Mouse (Mus musculus): ENCODE data around the gene Syt1. TPM values are rescaled to one million over a fixed set of nuclear protein-coding genes. Genes with fewer than 3 reads are reported as not detected.

Syt1 gene
- polyA plus RNA-seq, 1 experiment = 0.58 TPM

DNA sequence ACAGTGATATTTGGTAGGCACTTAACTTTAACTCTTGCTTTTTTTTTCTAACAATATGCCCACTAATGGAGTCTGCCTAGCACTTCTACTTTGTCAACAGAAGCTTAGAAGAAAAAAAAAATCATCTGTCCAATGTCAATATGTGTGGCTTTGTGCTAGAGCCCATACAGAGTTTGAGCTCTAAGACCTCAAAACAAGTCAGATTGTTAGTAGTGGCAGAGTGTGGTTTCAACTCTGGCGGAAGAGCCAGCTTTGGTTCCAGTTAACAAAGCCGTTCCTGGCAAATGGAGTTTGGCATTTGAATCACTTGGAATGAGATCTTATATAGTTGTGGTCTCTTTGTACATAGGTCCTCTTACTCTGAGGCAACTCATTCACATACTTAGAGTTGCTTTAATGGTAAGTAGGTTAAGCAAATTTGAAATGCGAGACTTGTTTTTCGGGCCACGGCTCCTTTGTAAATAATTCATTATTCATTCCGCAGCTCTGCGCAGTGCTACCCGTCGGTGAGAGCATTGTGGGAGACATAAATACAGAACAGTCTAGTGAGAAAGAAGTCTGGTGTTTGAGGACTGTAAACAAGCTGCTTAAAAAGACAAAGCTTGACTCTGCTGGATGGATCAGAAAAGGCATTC is 429.9 kb downstream of the Syt1 start:
- DNase-seq (ENCODE audit: low spot score) = no peak

GRCm38 (mm10) chr10:108579396-108579795 is 431.4 kb downstream of the Syt1 start:
- no peak for DNase-seq (ENCODE audit: low spot score)

DNA sequence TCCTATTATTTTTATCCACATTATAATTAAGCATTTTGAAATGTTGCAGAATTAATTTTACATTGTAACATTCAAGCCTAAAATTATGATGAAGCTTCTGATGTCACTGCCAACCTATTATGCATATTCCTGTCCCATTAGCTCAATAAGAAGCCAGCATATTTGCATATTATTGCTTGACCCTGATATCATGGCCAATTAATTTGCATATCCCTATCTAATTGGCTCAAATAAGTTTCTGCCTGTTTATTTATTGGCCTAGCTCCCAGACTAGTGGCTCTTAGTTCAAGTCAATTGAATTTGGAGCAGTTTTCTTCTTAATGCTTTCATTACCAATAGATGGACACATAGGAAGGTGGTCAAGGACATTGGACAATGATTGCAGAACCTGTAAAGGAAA is 433.2 kb downstream of the Syt1 start:
- DNase-seq (ENCODE audit: low spot score) = no peak

DNA sequence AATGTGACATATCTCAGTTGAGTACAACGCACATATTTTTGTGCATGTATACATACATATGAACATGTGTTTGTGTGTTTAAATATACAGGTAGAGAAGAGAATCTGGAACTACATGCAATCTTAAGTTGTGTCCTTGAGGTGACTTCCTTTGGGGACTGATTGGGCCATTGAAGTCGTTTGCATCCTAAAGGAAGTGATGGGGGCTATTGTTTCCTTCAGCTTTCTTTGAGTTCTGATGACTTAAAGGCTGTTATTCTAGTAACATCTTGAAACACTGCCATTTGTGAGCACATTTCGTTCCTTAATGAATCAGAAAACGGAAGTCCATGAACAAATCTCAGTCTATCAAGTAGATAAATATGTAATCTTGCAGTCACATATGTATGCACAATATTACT is 438.0 kb downstream of the Syt1 start:
- no peak for DNase-seq (ENCODE audit: low spot score)

- no peak for DNase-seq (ENCODE audit: low spot score)
Observed at GRCm38 (mm10) chr10:108571104-108571503, 439.7 kb downstream of the Syt1 start.

- no peak for DNase-seq (ENCODE audit: low spot score)
Observed at GRCm38 (mm10) chr10:108569568-108570139, 441.1 kb downstream of the Syt1 start.

- DNase-seq (ENCODE audit: low spot score) = no peak
Observed at GRCm38 (mm10) chr10:108568925-108569324, 441.9 kb downstream of the Syt1 start.

DNA sequence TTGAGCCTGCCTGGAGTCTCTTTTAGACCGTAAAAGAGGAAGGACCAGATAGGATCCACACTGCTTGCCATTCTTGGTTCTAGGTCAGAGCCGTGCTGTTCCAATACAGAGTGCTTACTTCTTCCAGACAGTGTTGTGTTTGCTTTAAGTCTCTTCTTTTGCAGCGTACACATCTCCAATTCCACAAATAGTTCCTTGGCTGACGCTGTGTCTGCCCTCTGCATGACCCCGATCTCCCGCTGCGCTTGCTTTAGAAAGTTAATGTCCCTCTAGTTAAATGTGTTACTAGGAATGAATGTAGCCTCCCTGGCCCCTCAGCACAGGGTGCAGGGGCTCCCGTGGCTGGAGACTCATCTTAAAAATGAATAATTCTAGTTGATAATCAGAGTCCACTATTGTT is 442.6 kb downstream of the Syt1 start:
- no peak for DNase-seq (ENCODE audit: low spot score)

DNA sequence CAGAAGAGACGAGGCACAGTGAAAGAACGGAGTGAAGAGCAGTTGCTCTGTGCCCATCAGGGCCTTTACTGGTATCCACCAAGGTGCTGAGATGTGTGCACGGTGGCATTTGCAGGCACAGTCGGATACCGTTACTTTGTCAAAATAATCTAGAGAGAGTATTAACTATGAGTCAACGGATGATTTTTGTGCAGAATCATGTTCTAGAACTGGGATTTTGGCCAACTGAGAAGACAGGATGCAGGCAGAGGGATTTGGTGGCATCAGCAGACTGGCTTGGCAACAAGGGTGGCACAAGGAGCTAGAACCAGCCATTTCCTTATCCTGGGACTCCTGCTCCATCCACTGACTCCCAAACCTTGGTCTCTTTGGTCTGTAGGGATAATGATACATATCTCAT is 443.3 kb downstream of the Syt1 start:
- no peak for DNase-seq (ENCODE audit: low spot score)

GRCm38 (mm10) chr10:108559607-108559908 is 451.2 kb downstream of the Syt1 start:
- no peak for DNase-seq (ENCODE audit: low spot score)

- no peak for DNase-seq (ENCODE audit: low spot score)
Observed at GRCm38 (mm10) chr10:108558812-108559606, 451.8 kb downstream of the Syt1 start.

DNA sequence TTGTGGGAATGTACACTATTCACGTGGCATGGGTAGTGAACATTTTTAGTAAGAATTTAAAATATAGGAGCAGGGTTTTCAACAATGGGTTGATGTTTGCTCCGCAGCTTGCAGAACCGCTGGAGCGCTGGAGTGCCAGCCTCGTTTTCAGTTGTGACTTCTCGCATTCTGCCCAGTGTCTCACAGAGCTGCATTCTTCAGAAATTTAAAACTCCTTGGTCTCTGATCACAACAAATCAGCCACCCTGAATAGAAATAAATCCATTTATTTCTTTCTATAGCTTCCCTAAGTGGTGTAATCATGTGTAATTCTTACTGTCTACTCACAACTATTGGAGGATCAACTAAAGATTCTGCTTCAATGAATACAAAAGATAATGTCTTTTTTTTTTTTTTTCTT is 458.2 kb downstream of the Syt1 start:
- DNase-seq (ENCODE audit: low spot score) = no peak

- DNase-seq (ENCODE audit: low spot score) = no peak
Observed at GRCm38 (mm10) chr10:108545715-108546114, 465.1 kb downstream of the Syt1 start.

DNA sequence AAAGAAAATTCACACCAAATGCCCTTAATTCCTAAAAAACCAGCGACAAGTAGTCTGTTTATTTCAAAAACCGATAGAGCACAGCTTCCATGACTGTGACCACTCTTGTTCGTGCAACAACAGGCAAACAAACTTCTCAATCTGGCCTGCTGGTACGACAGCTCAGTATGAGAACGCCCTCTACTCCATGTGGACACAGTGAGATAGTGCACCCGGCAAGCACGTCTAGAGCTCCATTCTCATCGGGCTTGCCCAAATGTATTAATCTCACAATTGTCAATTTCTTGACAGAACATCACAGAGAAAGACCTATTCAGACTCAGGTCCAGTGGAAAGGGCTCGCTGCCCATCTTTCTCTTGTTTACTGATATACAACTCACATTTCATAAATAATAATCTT is 469.2 kb downstream of the Syt1 start:
- no peak for DNase-seq (ENCODE audit: low spot score)

DNA sequence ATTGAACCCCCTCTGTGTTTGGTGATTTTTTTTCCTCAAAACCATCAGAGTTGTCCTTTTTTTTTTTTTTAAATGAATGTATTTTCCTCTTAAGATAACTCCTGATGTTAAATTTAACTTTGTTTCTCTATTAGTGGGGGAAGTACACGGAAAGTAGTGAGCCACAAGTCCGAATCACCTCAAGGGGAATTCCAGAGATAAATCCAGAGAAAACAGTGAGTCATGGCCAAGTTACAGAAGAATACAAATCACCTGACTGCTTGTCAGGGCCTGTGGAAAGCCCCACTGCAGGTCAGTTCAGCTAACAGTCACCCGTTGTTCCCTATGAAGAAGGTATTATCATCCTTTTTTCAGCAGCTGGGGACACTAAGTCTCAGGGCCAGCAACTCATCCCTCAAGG is 472.2 kb downstream of the Syt1 start:
- DNase-seq (ENCODE audit: low spot score) = no peak

GRCm38 (mm10) chr10:108537641-108538040 is 473.1 kb downstream of the Syt1 start:
- no peak for DNase-seq (ENCODE audit: low spot score)

- no peak for DNase-seq (ENCODE audit: low spot score)
Observed at GRCm38 (mm10) chr10:108535922-108536321, 474.9 kb downstream of the Syt1 start.

GRCm38 (mm10) chr10:108534112-108534511 is 476.7 kb downstream of the Syt1 start:
- no peak for DNase-seq (ENCODE audit: low spot score)

GRCm38 (mm10) chr10:108532916-108533315 is 477.9 kb downstream of the Syt1 start:
- DNase-seq (ENCODE audit: low spot score) = no peak

DNA sequence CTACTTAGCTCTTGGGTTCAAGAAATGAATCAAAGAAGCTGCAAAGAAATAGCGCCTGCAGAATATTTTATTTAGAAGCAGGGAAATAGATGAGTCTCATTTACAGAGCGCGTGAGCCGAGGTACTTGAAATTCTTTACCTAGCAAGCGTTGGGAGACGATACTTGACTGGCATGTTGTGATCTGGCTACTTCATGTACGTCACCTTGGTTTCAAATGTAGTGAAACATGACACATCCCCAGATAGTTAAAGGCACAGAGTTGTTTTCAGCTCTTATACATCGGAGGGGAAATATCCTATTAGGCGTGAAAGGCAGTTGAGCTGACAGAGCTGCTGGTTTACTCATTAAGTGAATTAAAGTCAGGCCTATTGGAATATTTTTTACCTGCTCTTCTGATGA is 478.5 kb downstream of the Syt1 start:
- DNase-seq (ENCODE audit: low spot score) = no peak

GRCm38 (mm10) chr10:108531641-108532040 is 479.1 kb downstream of the Syt1 start:
- no peak for DNase-seq (ENCODE audit: low spot score)

DNA sequence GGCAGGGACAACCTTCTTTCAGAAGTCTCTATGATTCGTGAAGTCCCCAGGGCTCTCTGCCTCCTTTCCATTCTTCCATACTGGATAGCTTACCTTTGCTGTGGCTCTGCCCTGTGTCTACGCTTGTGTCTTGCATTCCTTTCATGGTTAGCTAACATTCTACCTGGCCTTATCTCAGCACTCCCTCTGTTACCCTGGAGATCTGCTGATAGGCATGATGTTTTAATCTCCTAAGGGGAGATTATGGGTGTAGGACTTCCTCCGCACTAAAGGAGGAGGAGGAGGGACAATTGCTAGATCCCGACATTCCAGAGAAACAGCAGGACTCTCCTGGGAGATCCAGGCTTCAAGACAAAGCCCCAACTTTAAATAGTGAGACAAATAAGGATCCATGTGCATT is 479.7 kb downstream of the Syt1 start:
- no peak for DNase-seq (ENCODE audit: low spot score)

- no peak for DNase-seq (ENCODE audit: low spot score)
Observed at GRCm38 (mm10) chr10:108528338-108528737, 482.4 kb downstream of the Syt1 start.
